In genomic region chr5:33485765-33486164, GRCm38 (mm10) we compare ENCODE assay signal across 28 mouse cellular contexts. TPM values are rescaled to one million over a fixed set of nuclear protein-coding genes. Genes with fewer than 3 reads are reported as not detected.
DNase-seq lines count a peak whose midpoint lies in the region; ATAC-seq lines count a peak whose summit lies in the region.
"Had no signal": no experiment of that assay in that cellular context is flagged by ENCODE, and none has a peak within 500 bp of the region (broad histone marks: within the 10 kb centered on the region; RNA-seq: fewer than 3 reads in every experiment).

No protein-coding gene starts in this region.

- H3K4me3 ChIP-seq in heart, embryonic 12.5 days, result no peak overlapping the region
- H3K4me3 ChIP-seq in heart, embryonic 15.5 days, result no peak overlapping the region
- H3K4me3 ChIP-seq in midbrain, embryonic 13.5 days (replicated peaks), result no peak overlapping the region
- H3K4me3 ChIP-seq in midbrain, embryonic 16.5 days (ENCODE audit: low read depth, low read length), result no peak overlapping the region
- H3K4me3 ChIP-seq: embryonic facial prominence, embryonic 12.5 days; embryonic facial prominence, embryonic 15.5 days; gastrocnemius, adult 2 months had no signal

- H3K4me1 ChIP-seq in heart, embryonic 12.5 days (replicated peaks), result peaks cover 56% of the 10 kb centered on the region
- H3K4me1 ChIP-seq in heart, embryonic 15.5 days (replicated peaks), result peaks cover 48% of the 10 kb centered on the region
- peaks cover 28% of the 10 kb centered on the region for H3K4me1 ChIP-seq in midbrain, embryonic 13.5 days (replicated peaks)
- peaks cover 4% of the 10 kb centered on the region; the same call in 1 of the 2 replicates for H3K4me1 ChIP-seq in midbrain, embryonic 16.5 days (ENCODE audit: control insufficient read depth, insufficient read depth, low read length)
- H3K4me1 ChIP-seq: embryonic facial prominence, embryonic 15.5 days had no signal

- 0 out of 2 replicates have a peak overlapping the region, but pooled peaks have one; percentile 37 for H3K27ac ChIP-seq in heart, embryonic 12.5 days (ENCODE audit: poor library complexity, severe bottlenecking)
- H3K27ac ChIP-seq in heart, embryonic 15.5 days, result no peak overlapping the region
- no peak overlapping the region for H3K27ac ChIP-seq in midbrain, embryonic 13.5 days
- no peak overlapping the region for H3K27ac ChIP-seq in midbrain, embryonic 16.5 days (ENCODE audit: low read length)
- H3K27ac ChIP-seq: embryonic facial prominence, embryonic 12.5 days; embryonic facial prominence, embryonic 15.5 days; gastrocnemius, adult 2 months; hindbrain, embryonic 14.5 days; hindbrain, postnatal 0 days had no signal

- WGBS in heart, embryonic 12.5 days, result 17% methylated on average over 15 of the region's 15 CpGs
- 16% methylated on average over 15 of the region's 15 CpGs for WGBS in heart, embryonic 15.5 days
- WGBS in midbrain, embryonic 13.5 days, result 67% methylated on average over 15 of the region's 15 CpGs
- WGBS in midbrain, embryonic 16.5 days, result 57% methylated on average over 15 of the region's 15 CpGs

- DNase-seq in heart, adult 9 months (ENCODE audit: low spot score in 2 of 2), result no peak
- DNase-seq in heart, adult 11 months, result no peak
- DNase-seq: adrenal gland, adult 2 months; adrenal gland, postnatal 14 days; cerebellum, adult 11 months; cerebellum, adult 2 months; cerebellum, adult 9-11 months; cerebellum, postnatal 25 days; forebrain, postnatal 0 days; gastrocnemius, adult 2 months; gastrocnemius, postnatal 14 days; kidney, adult 18-20 months; kidney, adult 9 months had no signal

- no peak overlapping the region for H3K9ac ChIP-seq in heart, embryonic 12.5 days
- no peak overlapping the region for H3K9ac ChIP-seq in heart, embryonic 15.5 days
- 0 out of 2 replicates have a peak overlapping the region, but pooled peaks have one; percentile 10 for H3K9ac ChIP-seq in midbrain, embryonic 13.5 days (replicated peaks)
- H3K9ac ChIP-seq in midbrain, embryonic 16.5 days (ENCODE audit: low read depth, low read length), result no peak overlapping the region
- H3K9ac ChIP-seq: embryonic facial prominence, embryonic 12.5 days; embryonic facial prominence, embryonic 15.5 days; forebrain, postnatal 0 days; hindbrain, embryonic 14.5 days had no signal

- H3K27me3 ChIP-seq in heart, embryonic 12.5 days (replicated peaks), result peaks cover 68% of the 10 kb centered on the region
- H3K27me3 ChIP-seq in heart, embryonic 15.5 days, result peaks cover 18% of the 10 kb centered on the region
- H3K27me3 ChIP-seq in midbrain, embryonic 13.5 days, result peaks cover 15% of the 10 kb centered on the region; the same call in 1 of the 2 replicates
- H3K27me3 ChIP-seq in midbrain, embryonic 16.5 days (ENCODE audit: control insufficient read depth, insufficient read depth, low read depth, low read length), result no peaks in the 10 kb centered on the region

- no peaks in the 10 kb centered on the region for H3K9me3 ChIP-seq in heart, embryonic 12.5 days (replicated peaks)
- H3K9me3 ChIP-seq in heart, embryonic 15.5 days (replicated peaks), result no peaks in the 10 kb centered on the region
- no peaks in the 10 kb centered on the region for H3K9me3 ChIP-seq in midbrain, embryonic 13.5 days
- H3K9me3 ChIP-seq in midbrain, embryonic 16.5 days (replicated peaks; ENCODE audit: control insufficient read depth, low read length, poor library complexity, severe bottlenecking), result no peaks in the 10 kb centered on the region
- H3K9me3 ChIP-seq: embryonic facial prominence, embryonic 12.5 days; embryonic facial prominence, embryonic 15.5 days had no signal

- no peak for ATAC-seq in heart, embryonic 12.5 days (ENCODE audit: insufficient number of reproducible peaks, low FRiP score)
- ATAC-seq in heart, embryonic 15.5 days (replicated peaks; ENCODE audit: insufficient number of reproducible peaks, insufficient read depth, low FRiP score, low read depth), result peak; percentile 24
- no peak for ATAC-seq in midbrain, embryonic 13.5 days
- ATAC-seq in midbrain, embryonic 16.5 days, result no peak
- ATAC-seq: CD4-positive, CD25-positive, alpha-beta regulatory T cell, adult 4 months; forebrain, embryonic 14.5 days; forebrain, postnatal 0 days; hindbrain, postnatal 0 days; inflammation-experienced regulatory T-cells, adult 6 months; intestine, embryonic 16.5 days had no signal

- peak overlapping the region; percentile 9; the same call in 1 of the 2 replicates for H3K4me2 ChIP-seq in heart, embryonic 12.5 days
- H3K4me2 ChIP-seq in heart, embryonic 15.5 days, result 0 out of 2 replicates have a peak overlapping the region, but pooled peaks have one; percentile 15
- H3K4me2 ChIP-seq in midbrain, embryonic 13.5 days (replicated peaks), result no peak overlapping the region
- no peak overlapping the region for H3K4me2 ChIP-seq in midbrain, embryonic 16.5 days (ENCODE audit: low read length)
- H3K4me2 ChIP-seq: embryonic facial prominence, embryonic 12.5 days; embryonic facial prominence, embryonic 15.5 days; hindbrain, embryonic 14.5 days had no signal

- no peaks in the 10 kb centered on the region for H3K36me3 ChIP-seq in heart, embryonic 12.5 days
- H3K36me3 ChIP-seq in heart, embryonic 15.5 days, result no peaks in the 10 kb centered on the region
- no peaks in the 10 kb centered on the region for H3K36me3 ChIP-seq in midbrain, embryonic 13.5 days
- H3K36me3 ChIP-seq in midbrain, embryonic 16.5 days (ENCODE audit: control insufficient read depth, insufficient read depth, low read length), result no peaks in the 10 kb centered on the region
- H3K36me3 ChIP-seq: embryonic facial prominence, embryonic 12.5 days; embryonic facial prominence, embryonic 15.5 days had no signal

RNA-seq across cellular contexts. Expression of gene Nkx1-1, which starts 52.0 kb away (rescaled TPM):
- not detected in 2 replicates for polyA plus RNA-seq in heart, embryonic 12.5 days (2016; fragmentation: Nextera tagmentation; extraction: Ambion mirVana)
- not detected in 2 replicates for polyA plus RNA-seq in heart, embryonic 15.5 days (2015; fragmentation: Nextera tagmentation; extraction: Ambion mirVana)
- not detected in 2 replicates for polyA plus RNA-seq in midbrain, embryonic 13.5 days (2015; fragmentation: Nextera tagmentation; extraction: Ambion mirVana)
- not detected in 2 replicates for polyA plus RNA-seq in midbrain, embryonic 16.5 days (2015; fragmentation: Nextera tagmentation; extraction: Ambion mirVana)
- polyA plus RNA-seq: adrenal gland, adult 2 months; C2C12; CD4-positive, CD25-positive, alpha-beta regulatory T cell, adult 4 months; embryonic facial prominence, embryonic 12.5 days; embryonic facial prominence, embryonic 15.5 days; forebrain, embryonic 11.5 days; forebrain, embryonic 14.5 days; forebrain, postnatal 0 days; frontal cortex, adult 2 months; inflammation-experienced regulatory T-cells, adult 6 months; intestine, embryonic 16.5 days had no signal

Comparison
In these comparisons a context has a peak if more than half of its experiments do, and no peak if none do; other contexts are left out.
1. H3K4me2 ChIP-seq: peak in heart, embryonic 12.5 days (single experiment) and heart, embryonic 15.5 days (single experiment); none in midbrain, embryonic 13.5 days (single experiment) and midbrain, embryonic 16.5 days (single experiment).